Mouse (Mus musculus): ENCODE measurements around the gene Itgav. TPM values are rescaled to one million over a fixed set of nuclear protein-coding genes. Genes with fewer than 3 reads are reported as not detected.

Gene Itgav
- total and polyA plus RNA-seq, 3 experiments = 6.5 to 7.2 TPM; not detected in 1

GRCm38 (mm10) chr2:83723346-83723745 is 851 bp upstream of the Itgav start (continued):
- TF ChIP-seq GABPA (IDR thresholded peaks at IDR 0.05; ENCODE audit: low read depth, low read length) = no peak

GRCm38 (mm10) chr2:83724827-83725730 is 882 bp downstream of the Itgav start:
- TF ChIP-seq MEF2A (IDR thresholded peaks at IDR 0.05; ENCODE audit: extremely low read depth, insufficient replicate concordance, low read depth, low read length, poor library complexity, severe bottlenecking) = no peak
- 0 out of 4 replicates have a peak, but pooled peaks of 1 of the 2 experiments have one; percentile 16 for TF ChIP-seq POLR2A (IDR thresholded peaks at IDR 0.05; ENCODE audit: control insufficient read depth in 1 of 2, insufficient read depth in 1 of 2, low read depth in 1 of 2, low read length in 2 of 2, poor library complexity in 1 of 2)
- peak; percentile 62 for DNase-seq (ENCODE audit: low read depth, low spot score)

GRCm38 (mm10) chr2:83725796-83726195 is 1.6 kb downstream of the Itgav start:
- no peak for TF ChIP-seq ZKSCAN1 (IDR thresholded peaks at IDR 0.05; ENCODE audit: low read depth, low read length)
- TF ChIP-seq POLR2A (IDR thresholded peaks at IDR 0.05; ENCODE audit: control insufficient read depth in 1 of 2, insufficient read depth in 1 of 2, low read depth in 1 of 2, low read length in 2 of 2, poor library complexity in 1 of 2) = no peak
- no peak for TF ChIP-seq TBP (IDR thresholded peaks at IDR 0.05; ENCODE audit: low read depth, low read length)
- TF ChIP-seq USF1 (IDR thresholded peaks at IDR 0.05; ENCODE audit: low read depth, low read length) = no peak
- no peak for TF ChIP-seq GABPA (IDR thresholded peaks at IDR 0.05; ENCODE audit: low read depth, low read length)
- no peak for TF ChIP-seq HCFC1 (IDR thresholded peaks at IDR 0.05; ENCODE audit: low read depth, low read length)
- no peak for TF ChIP-seq ZC3H11A (IDR thresholded peaks at IDR 0.05; ENCODE audit: low read depth, low read length)
- TF ChIP-seq MAZ (IDR thresholded peaks at IDR 0.05; ENCODE audit: low read depth, low read length) = no peak
- no peak overlapping the region for H3K4me3 ChIP-seq (ENCODE audit: control insufficient read depth in 1 of 2, insufficient read depth in 1 of 2, low read depth in 2 of 2, low read length in 2 of 2)
- H3K36me3 ChIP-seq (ENCODE audit: control insufficient read depth in 1 of 2, insufficient read depth in 2 of 2, low read length in 2 of 2) = peaks cover 0 to 16% of the 10 kb centered on the region in 2 experiments; a peak in 2 of 4 replicates
- H3K27ac ChIP-seq (ENCODE audit: control insufficient read depth, low read depth, low read length) = no peak overlapping the region
- no peak overlapping the region for H3K9ac ChIP-seq (ENCODE audit: control insufficient read depth, low read depth, low read length, poor library complexity, severe bottlenecking)
- no peak for DNase-seq (ENCODE audit: low read depth, low spot score)
- H3K27me3 ChIP-seq (ENCODE audit: control insufficient read depth in 1 of 2, insufficient read depth in 2 of 2, low read length in 2 of 2) = no peaks in the 10 kb centered on the region
- H3K4me1 ChIP-seq (ENCODE audit: control insufficient read depth in 1 of 2, insufficient read depth in 2 of 2, low read length in 2 of 2) = peaks cover 0 to 23% of the 10 kb centered on the region in 2 experiments; a peak in 2 of 4 replicates
- no peaks in the 10 kb centered on the region for H3K9me3 ChIP-seq (replicated peaks; ENCODE audit: insufficient read depth, low read length)
- H3K79me2 ChIP-seq (ENCODE audit: control insufficient read depth, insufficient read depth, low read length, poor library complexity) = peaks cover 7% of the 10 kb centered on the region

More at GRCm38 (mm10) chr2:83724827-83725730, 882 bp downstream of the Itgav start:
- Histone ChIP-seq H3K27me3 (ENCODE audit: control insufficient read depth in 1 of 2, insufficient read depth in 2 of 2, low read length in 2 of 2) (no peaks in the 10 kb centered on the region), H3K9me3 (replicated peaks; ENCODE audit: insufficient read depth, low read length) (no peaks in the 10 kb centered on the region), H3K36me3 (ENCODE audit: control insufficient read depth in 1 of 2, insufficient read depth in 2 of 2, low read length in 2 of 2) (peaks cover 0 to 16% of the 10 kb centered on the region in 2 experiments; a peak in 2 of 4 replicates), H3K4me1 (ENCODE audit: control insufficient read depth in 1 of 2, insufficient read depth in 2 of 2, low read length in 2 of 2) (peaks cover 0 to 23% of the 10 kb centered on the region in 2 experiments; a peak in 2 of 4 replicates), H3K9ac (ENCODE audit: control insufficient read depth, low read depth, low read length, poor library complexity, severe bottlenecking) (peak overlapping the region; percentile 92), H3K27ac (ENCODE audit: control insufficient read depth, low read depth, low read length) (peak overlapping the region; percentile 28; the same call in 1 of the 2 replicates), H3K4me3 (ENCODE audit: control insufficient read depth in 1 of 2, insufficient read depth in 1 of 2, low read depth in 2 of 2, low read length in 2 of 2) (peak overlapping the region; percentile 84 to 94), H3K79me2 (ENCODE audit: control insufficient read depth, insufficient read depth, low read length, poor library complexity) (peaks cover 7% of the 10 kb centered on the region)
